Mouse (Mus musculus): ENCODE measurements at regions not wholly inside any gene's neighbourhood (a gene's known extent, or its start where the extent isn't known, plus 50 kb on each side); places are given as distances from the start of the nearest gene placed in this dataset.
"Not testable (repeated sequence)": the region's sequence is repeated elsewhere in the genome, so short reads cannot be mapped to it uniquely, and the experiment has no call there.

DNA sequence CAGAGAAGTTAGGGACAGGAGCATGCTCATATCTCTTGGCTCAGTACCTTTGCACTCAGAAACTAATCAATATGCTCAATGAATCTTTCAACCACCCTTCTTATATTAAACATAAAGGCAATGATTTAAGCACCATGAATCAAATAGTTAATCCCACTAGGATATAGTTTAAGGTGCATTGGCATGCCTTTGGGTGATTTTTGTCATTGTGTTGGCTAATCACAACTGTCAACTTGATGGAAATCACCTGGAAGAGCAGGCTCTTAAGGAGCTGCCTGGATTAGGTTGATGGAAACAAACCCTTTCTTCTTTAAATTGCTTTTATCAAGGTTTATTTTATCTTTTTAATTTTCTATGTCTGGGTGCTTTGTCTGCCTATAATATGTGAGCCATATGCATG is 90.4 kb upstream of the Sipa1l1 start:
- no peak for DNase-seq (ENCODE audit: low read depth, low spot score)
- H3K27ac ChIP-seq (ENCODE audit: insufficient read depth, low read depth, low read length, poor library complexity, severe bottlenecking): no peak overlapping the region
- H3K36me3 ChIP-seq (ENCODE audit: control insufficient read depth, insufficient read depth, low read length, poor library complexity, severe bottlenecking): no peaks in the 10 kb centered on the region
- H3K9ac ChIP-seq (ENCODE audit: insufficient read depth, low read depth, low read length, poor library complexity, severe bottlenecking): no peak overlapping the region
- H3K4me3 ChIP-seq (ENCODE audit: insufficient read depth in 1 of 2, low read depth in 1 of 2, low read length in 2 of 2, poor library complexity in 1 of 2, severe bottlenecking in 1 of 2): no peak overlapping the region
- TF ChIP-seq ZNF384 (IDR thresholded peaks at IDR 0.05; ENCODE audit: low read depth, low read length): no peak
- no peak for TF ChIP-seq CHD2 (IDR thresholded peaks at IDR 0.05; ENCODE audit: low read depth, low read length)
- TF ChIP-seq MAFK (IDR thresholded peaks at IDR 0.05; ENCODE audit: insufficient read depth, low read depth, low read length): no peak
- no peak for TF ChIP-seq HCFC1 (IDR thresholded peaks at IDR 0.05; ENCODE audit: borderline replicate concordance, insufficient read depth, low read length)
- no peak for TF ChIP-seq ZC3H11A (IDR thresholded peaks at IDR 0.05; ENCODE audit: borderline replicate concordance, low read depth, low read length)
- in situ Hi-C loops (cut with MboI; ENCODE audit: low sequenced_read_pairs in 2 of 2, unreplicated experiment in 2 of 2): loop anchor here (10.0 to 25.0 kb wide), 2 partner anchors 91 to 386 kb away; no protein-coding TSS in a partner anchor
- H3K9me3 ChIP-seq (ENCODE audit: control insufficient read depth, insufficient read depth, low read depth, low read length): no peaks in the 10 kb centered on the region
- no peaks in the 10 kb centered on the region; a peak in 1 of 4 replicates for H3K4me1 ChIP-seq (ENCODE audit: control insufficient read depth in 2 of 2, insufficient read depth in 2 of 2, low read length in 2 of 2, poor library complexity in 1 of 2)

DNA sequence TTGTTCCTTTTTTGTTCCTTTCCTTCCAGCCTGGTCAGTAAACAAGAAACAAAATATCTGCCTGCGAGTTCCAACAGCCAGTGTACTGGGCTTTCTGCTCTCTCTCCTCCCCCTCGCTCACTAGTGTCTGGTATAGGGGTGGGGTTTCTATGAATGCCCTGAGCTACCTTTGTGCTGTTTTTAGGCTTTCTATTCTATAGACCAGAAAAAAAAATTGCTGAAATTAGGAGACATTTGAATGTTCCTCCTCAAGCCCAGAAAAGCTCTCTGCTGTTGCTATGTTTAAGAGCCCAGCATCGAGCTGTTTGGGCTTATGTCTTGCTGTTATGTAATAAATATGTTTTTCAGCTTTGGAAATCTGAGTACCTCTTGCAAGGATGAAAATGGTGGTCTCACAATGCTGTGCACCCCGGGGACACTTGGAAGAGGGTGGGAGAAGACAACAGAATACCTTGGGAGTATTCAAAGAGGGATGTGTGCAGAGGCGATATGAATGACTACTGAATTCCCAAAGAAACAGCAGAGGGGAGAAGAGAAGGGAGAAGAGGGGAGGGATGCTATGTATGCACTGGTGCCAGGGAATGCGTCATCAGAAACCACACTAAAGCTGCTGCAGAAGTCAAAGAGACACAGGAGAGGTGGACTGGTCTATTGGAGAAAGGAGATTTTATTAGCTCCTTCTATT is 88.8 kb upstream of the Sipa1l1 start:
- in situ Hi-C loops (cut with MboI; ENCODE audit: low sequenced_read_pairs in 2 of 2, unreplicated experiment in 2 of 2): loop anchor here in 1 of 2 experiments (25.0 kb wide), 1 partner anchor 93 kb away; no protein-coding TSS in a partner anchor
- no peaks in the 10 kb centered on the region; a peak in 1 of 4 replicates for H3K4me1 ChIP-seq (ENCODE audit: control insufficient read depth in 2 of 2, insufficient read depth in 2 of 2, low read length in 2 of 2, poor library complexity in 1 of 2)
- H3K27ac ChIP-seq (ENCODE audit: insufficient read depth, low read depth, low read length, poor library complexity, severe bottlenecking): no peak overlapping the region
- no peak overlapping the region for H3K4me3 ChIP-seq (ENCODE audit: insufficient read depth in 1 of 2, low read depth in 1 of 2, low read length in 2 of 2, poor library complexity in 1 of 2, severe bottlenecking in 1 of 2)
- TF ChIP-seq ZC3H11A (IDR thresholded peaks at IDR 0.05; ENCODE audit: borderline replicate concordance, low read depth, low read length): no peak
- TF ChIP-seq HCFC1 (IDR thresholded peaks at IDR 0.05; ENCODE audit: borderline replicate concordance, insufficient read depth, low read length): no peak
- TF ChIP-seq ZNF384 (IDR thresholded peaks at IDR 0.05; ENCODE audit: low read depth, low read length): no peak
- TF ChIP-seq MAFK (IDR thresholded peaks at IDR 0.05; ENCODE audit: insufficient read depth, low read depth, low read length): no peak
- H3K9me3 ChIP-seq (ENCODE audit: control insufficient read depth, insufficient read depth, low read depth, low read length): no peaks in the 10 kb centered on the region
- no peak for DNase-seq (ENCODE audit: low read depth, low spot score)
- H3K9ac ChIP-seq (ENCODE audit: insufficient read depth, low read depth, low read length, poor library complexity, severe bottlenecking): no peak overlapping the region
- H3K36me3 ChIP-seq (ENCODE audit: control insufficient read depth, insufficient read depth, low read length, poor library complexity, severe bottlenecking): no peaks in the 10 kb centered on the region

DNA sequence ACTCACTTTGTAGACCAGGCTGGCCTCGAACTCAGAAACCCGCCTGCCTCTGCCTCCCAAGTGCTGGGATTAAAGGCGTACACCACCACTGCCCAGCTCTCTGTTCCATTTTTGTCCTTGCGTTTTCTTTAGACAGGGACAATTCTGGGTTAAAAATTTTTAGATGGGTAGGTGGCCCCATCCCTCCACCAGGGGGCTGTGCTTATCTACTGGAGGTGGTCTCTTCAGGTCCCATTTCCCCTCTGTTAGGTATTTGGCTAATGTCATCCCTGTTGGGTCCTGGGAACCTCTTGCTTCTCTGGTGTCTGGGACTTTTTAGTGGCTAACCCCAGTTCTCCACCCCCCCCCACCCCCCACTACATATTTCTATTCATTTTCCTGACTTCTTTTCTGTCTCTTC is 86.5 kb upstream of the Sipa1l1 start:
- DNase-seq (ENCODE audit: low read depth, low spot score); H3K27ac ChIP-seq (ENCODE audit: insufficient read depth, low read depth, low read length, poor library complexity, severe bottlenecking); H3K9ac ChIP-seq (ENCODE audit: insufficient read depth, low read depth, low read length, poor library complexity, severe bottlenecking); H3K4me1 ChIP-seq (ENCODE audit: control insufficient read depth in 2 of 2, insufficient read depth in 2 of 2, low read length in 2 of 2, poor library complexity in 1 of 2); H3K4me3 ChIP-seq (ENCODE audit: insufficient read depth in 1 of 2, low read depth in 1 of 2, low read length in 2 of 2, poor library complexity in 1 of 2, severe bottlenecking in 1 of 2); H3K36me3 ChIP-seq (ENCODE audit: control insufficient read depth, insufficient read depth, low read length, poor library complexity, severe bottlenecking); H3K9me3 ChIP-seq (ENCODE audit: control insufficient read depth, insufficient read depth, low read depth, low read length): not testable (repeated sequence)
- in situ Hi-C loops (cut with MboI; ENCODE audit: low sequenced_read_pairs in 2 of 2, unreplicated experiment in 2 of 2): loop anchor here in 1 of 2 experiments (25.0 kb wide), 1 partner anchor 95 kb away; no protein-coding TSS in a partner anchor

DNA sequence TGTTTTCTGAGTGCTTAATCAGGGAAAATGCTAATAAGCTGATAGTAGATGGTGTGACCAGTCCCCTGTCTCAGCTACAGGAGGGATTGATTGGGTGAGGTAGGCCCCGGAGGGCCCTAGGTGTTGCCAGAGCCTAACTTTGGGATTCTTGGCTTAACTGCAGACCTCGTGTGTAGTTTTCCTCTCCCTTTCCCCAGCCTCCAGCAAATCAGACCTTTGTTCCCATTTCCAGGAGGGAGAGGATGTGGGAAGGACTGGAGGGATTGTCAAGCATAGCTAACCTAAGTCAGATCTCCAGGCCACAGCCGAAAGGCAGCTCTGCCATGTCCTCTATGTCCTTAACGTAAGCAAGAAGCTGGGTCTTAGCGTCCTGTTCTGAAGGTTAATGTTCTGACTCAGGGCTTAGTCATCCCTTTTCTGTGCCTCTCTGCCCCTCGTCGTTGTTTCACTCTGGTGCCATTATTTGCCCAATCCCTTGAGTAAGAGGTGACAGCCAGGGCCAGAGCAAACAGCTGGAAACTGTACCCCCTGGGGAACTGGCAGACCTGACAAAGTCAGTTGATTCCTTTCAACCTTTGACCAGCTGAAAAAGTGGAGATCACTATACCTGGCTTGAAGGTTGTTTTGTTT is 83.2 kb upstream of the Sipa1l1 start:
- TF ChIP-seq MAFK (IDR thresholded peaks at IDR 0.05; ENCODE audit: insufficient read depth, low read depth, low read length): no peak
- TF ChIP-seq ZC3H11A (IDR thresholded peaks at IDR 0.05; ENCODE audit: borderline replicate concordance, low read depth, low read length): no peak
- no peak for TF ChIP-seq HCFC1 (IDR thresholded peaks at IDR 0.05; ENCODE audit: borderline replicate concordance, insufficient read depth, low read length)
- TF ChIP-seq CHD2 (IDR thresholded peaks at IDR 0.05; ENCODE audit: low read depth, low read length): no peak
- TF ChIP-seq ZNF384 (IDR thresholded peaks at IDR 0.05; ENCODE audit: low read depth, low read length): no peak
- in situ Hi-C loops (cut with MboI; ENCODE audit: low sequenced_read_pairs in 2 of 2, unreplicated experiment in 2 of 2): loop anchor here in 1 of 2 experiments (25.0 kb wide), 1 partner anchor 99 kb away; no protein-coding TSS in a partner anchor

More for the DNA sequence above, 83.2 kb upstream of the Sipa1l1 start:
- Histone ChIP-seq H3K36me3 (ENCODE audit: control insufficient read depth, insufficient read depth, low read length, poor library complexity, severe bottlenecking) (no peaks in the 10 kb centered on the region), H3K4me1 (ENCODE audit: control insufficient read depth in 2 of 2, insufficient read depth in 2 of 2, low read length in 2 of 2, poor library complexity in 1 of 2) (no peaks in the 10 kb centered on the region), H3K9me3 (ENCODE audit: control insufficient read depth, insufficient read depth, low read depth, low read length) (no peaks in the 10 kb centered on the region), H3K4me3 (ENCODE audit: insufficient read depth in 1 of 2, low read depth in 1 of 2, low read length in 2 of 2, poor library complexity in 1 of 2, severe bottlenecking in 1 of 2) (no peak overlapping the region), H3K27ac (ENCODE audit: insufficient read depth, low read depth, low read length, poor library complexity, severe bottlenecking) (no peak overlapping the region), H3K9ac (ENCODE audit: insufficient read depth, low read depth, low read length, poor library complexity, severe bottlenecking) (no peak overlapping the region)
- no peak for DNase-seq (ENCODE audit: low read depth, low spot score)

Data from ES-E14 (cell line).